Mouse (Mus musculus) cerebellum, postnatal 36 days (tissue): Measurements from ENCODE around the gene Bcam.
A peak's percentile ranks its signal among the peaks of the same experiment; 100 is the strongest.

Experiments
- DNase-seq, 2 experiments: peaks; one replicate each; pipeline ENCODE4 v3.0.0; 2021 to 2022; ENCODE audit warnings: mixed read lengths in 2 of 2

Gene Bcam

GRCm38 (mm10) chr7:19784764-19785535, 14.1 kb upstream of the Bcam start:
- no peak for DNase-seq

GRCm38 (mm10) chr7:19783630-19784029, 12.8 kb upstream of the Bcam start:
- no peak for DNase-seq

- DNase-seq, result no peak
Observed at GRCm38 (mm10) chr7:19782645-19783044, 11.8 kb upstream of the Bcam start.

- DNase-seq, result no peak
Observed at GRCm38 (mm10) chr7:19781741-19782140, 10.9 kb upstream of the Bcam start.

- DNase-seq, result no peak
Observed at GRCm38 (mm10) chr7:19779903-19780302, 9.1 kb upstream of the Bcam start.

- DNase-seq, result no peak
Observed at GRCm38 (mm10) chr7:19778645-19779044, 7.8 kb upstream of the Bcam start.

- no peak for DNase-seq
Observed at GRCm38 (mm10) chr7:19777049-19777723, 6.4 kb upstream of the Bcam start.

- DNase-seq, result no peak
Observed at GRCm38 (mm10) chr7:19771682-19772081, 866 bp upstream of the Bcam start.

GRCm38 (mm10) chr7:19770375-19770754, 451 bp downstream of the Bcam start:
- DNase-seq, result peak in 1 of 2 experiments; percentile 33

GRCm38 (mm10) chr7:19769434-19770374, 1.1 kb downstream of the Bcam start:
- no peak for DNase-seq

GRCm38 (mm10) chr7:19769001-19769400, 1.8 kb downstream of the Bcam start:
- no peak for DNase-seq

- DNase-seq, result no peak
Observed at GRCm38 (mm10) chr7:19768251-19768650, 2.6 kb downstream of the Bcam start.

GRCm38 (mm10) chr7:19764581-19764980, 6.2 kb downstream of the Bcam start:
- DNase-seq, result no peak

- no peak for DNase-seq
Observed at GRCm38 (mm10) chr7:19763829-19764477, 6.9 kb downstream of the Bcam start.

- no peak for DNase-seq
Observed at GRCm38 (mm10) chr7:19762283-19762682, 8.5 kb downstream of the Bcam start.

GRCm38 (mm10) chr7:19760021-19760420, 10.8 kb downstream of the Bcam start:
- DNase-seq, result no peak

- DNase-seq, result no peak
Observed at GRCm38 (mm10) chr7:19758623-19759022, 12.2 kb downstream of the Bcam start.

GRCm38 (mm10) chr7:19755851-19756786, 14.7 kb downstream of the Bcam start:
- DNase-seq, result no peak

- no peak for DNase-seq
Observed at GRCm38 (mm10) chr7:19755008-19755407, 15.8 kb downstream of the Bcam start.

GRCm38 (mm10) chr7:19754065-19754464, 16.8 kb downstream of the Bcam start:
- no peak for DNase-seq

GRCm38 (mm10) chr7:19753587-19753986, 17.2 kb downstream of the Bcam start:
- DNase-seq, result no peak

- DNase-seq, result no peak
Observed at GRCm38 (mm10) chr7:19752652-19753051, 18.2 kb downstream of the Bcam start.
